Mouse (Mus musculus): ENCODE measurements around the gene Dusp3.

GRCm38 (mm10) chr11:101923988-101924387 is 62.8 kb downstream of the Dusp3 start:
- TF ChIP-seq EP300 (IDR thresholded peaks at IDR 0.05; ENCODE audit: low read depth in 1 of 2, low read length in 2 of 2), result no peak
- TF ChIP-seq ZC3H11A (IDR thresholded peaks at IDR 0.05; ENCODE audit: low read depth, low read length), result no peak
- no peak for TF ChIP-seq ETS1 (IDR thresholded peaks at IDR 0.05; ENCODE audit: low read depth, low read length)
- no peak for TF ChIP-seq USF2 (IDR thresholded peaks at IDR 0.05; ENCODE audit: borderline replicate concordance in 1 of 2, insufficient read depth in 1 of 2, low read depth in 1 of 2, low read length in 2 of 2)
- no peak for TF ChIP-seq MYB (IDR thresholded peaks at IDR 0.05; ENCODE audit: low read depth, low read length)
- TF ChIP-seq CTCF (IDR thresholded peaks at IDR 0.05 in 2 of 3, conservative IDR thresholded peaks at IDR 0.05 in 1 of 3; ENCODE audit: control insufficient read depth in 1 of 3, insufficient read depth in 1 of 3, low read depth in 2 of 3, low read length in 3 of 3, poor library complexity in 1 of 3, severe bottlenecking in 1 of 3), result no peak
- TF ChIP-seq GABPA (IDR thresholded peaks at IDR 0.05; ENCODE audit: low read depth, low read length), result no peak
- TF ChIP-seq NELFE (IDR thresholded peaks at IDR 0.05; ENCODE audit: low read depth, low read length), result no peak
- no peak for TF ChIP-seq GATA1 (IDR thresholded peaks at IDR 0.05; ENCODE audit: low read depth, low read length)
- no peak for TF ChIP-seq NRF1 (IDR thresholded peaks at IDR 0.05; ENCODE audit: insufficient read depth, low read depth, low read length, poor library complexity, severe bottlenecking)

Data from MEL (cell line).